Comparison of ENCODE assay signal across 11 mouse cellular contexts in genomic region chr6:145779383-145779782, GRCm38 (mm10). TPM values are rescaled to one million over a fixed set of nuclear protein-coding genes. Genes with fewer than 3 reads are reported as not detected.
DNase-seq lines count a peak whose midpoint lies in the region; ATAC-seq lines count a peak whose summit lies in the region.
"Had no signal": no experiment of that assay in that cellular context is flagged by ENCODE, and none has a peak within 500 bp of the region (broad histone marks: within the 10 kb centered on the region; RNA-seq: fewer than 3 reads in every experiment).

No protein-coding gene starts in this region.

- ATAC-seq in heart, embryonic 15.5 days (replicated peaks; ENCODE audit: insufficient number of reproducible peaks, insufficient read depth, low FRiP score, low read depth), result peak; percentile 60; the same call in 1 of the 2 replicates
- no peak for ATAC-seq in hindbrain, embryonic 13.5 days (ENCODE audit: low FRiP score)
- ATAC-seq in midbrain, embryonic 14.5 days (ENCODE audit: low FRiP score, low TSS enrichment), result no peak
- ATAC-seq: hindbrain, postnatal 0 days had no signal

- 29% methylated on average over 6 of the region's 6 CpGs for WGBS in heart, embryonic 15.5 days
- WGBS in hindbrain, embryonic 13.5 days, result 34% methylated on average over 6 of the region's 6 CpGs
- 28% methylated on average over 6 of the region's 6 CpGs for WGBS in midbrain, embryonic 14.5 days

- peak overlapping the region; percentile 17; the same call in 1 of the 2 replicates for H3K27ac ChIP-seq in heart, embryonic 15.5 days
- no peak overlapping the region for H3K27ac ChIP-seq in hindbrain, embryonic 13.5 days
- H3K27ac ChIP-seq in midbrain, embryonic 14.5 days (replicated peaks; ENCODE audit: low read depth, low read length), result no peak overlapping the region
- H3K27ac ChIP-seq: embryonic facial prominence, embryonic 15.5 days; hindbrain, postnatal 0 days; midbrain, embryonic 12.5 days had no signal

- no peak overlapping the region for H3K4me2 ChIP-seq in heart, embryonic 15.5 days
- no peak overlapping the region for H3K4me2 ChIP-seq in hindbrain, embryonic 13.5 days
- no peak overlapping the region for H3K4me2 ChIP-seq in midbrain, embryonic 14.5 days (ENCODE audit: low read length)
- H3K4me2 ChIP-seq: embryonic facial prominence, embryonic 15.5 days; midbrain, embryonic 12.5 days had no signal

- no peak overlapping the region for H3K9ac ChIP-seq in heart, embryonic 15.5 days
- no peak overlapping the region for H3K9ac ChIP-seq in hindbrain, embryonic 13.5 days
- H3K9ac ChIP-seq in midbrain, embryonic 14.5 days (replicated peaks; ENCODE audit: low read length), result no peak overlapping the region
- H3K9ac ChIP-seq: embryonic facial prominence, embryonic 15.5 days; midbrain, embryonic 12.5 days had no signal

- no peak overlapping the region for H3K4me3 ChIP-seq in heart, embryonic 15.5 days
- H3K4me3 ChIP-seq in hindbrain, embryonic 13.5 days, result no peak overlapping the region
- no peak overlapping the region for H3K4me3 ChIP-seq in midbrain, embryonic 14.5 days (replicated peaks; ENCODE audit: low read depth, low read length)
- H3K4me3 ChIP-seq: embryonic facial prominence, embryonic 15.5 days; midbrain, embryonic 12.5 days had no signal

- intact Hi-C loops in heart, postnatal 10 days (cut with DNase I), result no loop called here
- intact Hi-C loops in left cerebral cortex, postnatal 10 days (cut with DNase I), result no loop called here

- H3K9me3 ChIP-seq in heart, embryonic 15.5 days (replicated peaks), result no peaks in the 10 kb centered on the region
- H3K9me3 ChIP-seq in hindbrain, embryonic 13.5 days, result no peaks in the 10 kb centered on the region
- no peaks in the 10 kb centered on the region for H3K9me3 ChIP-seq in midbrain, embryonic 14.5 days (ENCODE audit: control insufficient read depth, low read length)
- H3K9me3 ChIP-seq: embryonic facial prominence, embryonic 15.5 days; midbrain, embryonic 12.5 days had no signal

- DNase-seq in heart, postnatal 10 days, result no peak
- peak; percentile 44 for DNase-seq in embryo, embryonic 11 days
- DNase-seq in kidney, postnatal 14 days, result peak; percentile 35
- peak; percentile 83 for DNase-seq in lung, postnatal 36 days
- DNase-seq in left cerebral cortex, postnatal 10 days (ENCODE audit: extremely low spot score in 1 of 2, low spot score in 2 of 2), result no peak
- DNase-seq in midbrain, embryonic 14.5 days, result no peak

- H3K36me3 ChIP-seq in heart, embryonic 15.5 days, result no peaks in the 10 kb centered on the region
- no peaks in the 10 kb centered on the region for H3K36me3 ChIP-seq in hindbrain, embryonic 13.5 days
- H3K36me3 ChIP-seq in midbrain, embryonic 14.5 days (ENCODE audit: control insufficient read depth, insufficient read depth, low read length), result no peaks in the 10 kb centered on the region
- H3K36me3 ChIP-seq: embryonic facial prominence, embryonic 15.5 days; midbrain, embryonic 12.5 days had no signal

- peaks cover 40% of the 10 kb centered on the region for H3K4me1 ChIP-seq in heart, embryonic 15.5 days (replicated peaks)
- peaks cover 6% of the 10 kb centered on the region; the same call in 1 of the 2 replicates for H3K4me1 ChIP-seq in hindbrain, embryonic 13.5 days (replicated peaks)
- no peaks in the 10 kb centered on the region for H3K4me1 ChIP-seq in midbrain, embryonic 14.5 days (ENCODE audit: control insufficient read depth, insufficient read depth, low read length)

- H3K27me3 ChIP-seq in heart, embryonic 15.5 days, result no peaks in the 10 kb centered on the region
- no peaks in the 10 kb centered on the region for H3K27me3 ChIP-seq in hindbrain, embryonic 13.5 days
- H3K27me3 ChIP-seq in midbrain, embryonic 14.5 days (ENCODE audit: control insufficient read depth, insufficient read depth, low read length), result no peaks in the 10 kb centered on the region
- H3K27me3 ChIP-seq: embryonic facial prominence, embryonic 15.5 days; midbrain, embryonic 12.5 days had no signal

RNA-seq across cellular contexts. Expression of gene Rassf8, which starts 32.8 kb away (rescaled TPM):
- 10.5 and 12.0 TPM in 2 replicates for polyA plus RNA-seq in heart, embryonic 15.5 days (2015; fragmentation: Nextera tagmentation; extraction: Ambion mirVana)
- total RNA-seq in heart, postnatal 10 days (2021), result 10 to 100 TPM; 75.4 to 82.3 TPM
- 3.7 and 4.3 TPM in 2 replicates for polyA plus RNA-seq in hindbrain, embryonic 13.5 days (2015; fragmentation: Nextera tagmentation; extraction: Ambion mirVana)
- 10 to 100 TPM; 11.8 to 13.7 TPM for total RNA-seq in left cerebral cortex, postnatal 10 days (2021)
- polyA plus RNA-seq in midbrain, embryonic 14.5 days (2014; fragmentation: Nextera tagmentation; extraction: Ambion mirVana), result 4.4 and 6.9 TPM in 2 replicates

Comparison
In these comparisons a context has a peak if more than half of its experiments do, and no peak if none do; other contexts are left out.
1. DNase-seq: peak in embryo, embryonic 11 days (single experiment), kidney, postnatal 14 days (single experiment) and lung, postnatal 36 days (single experiment); none in heart, postnatal 10 days (0 of 2), left cerebral cortex, postnatal 10 days (0 of 2) and midbrain, embryonic 14.5 days (single experiment).